Mouse (Mus musculus) natural killer cell, adult 2 months (primary cell): ENCODE measurements around the gene Fev.

Experiments used
- DNase-seq, 2 experiments: peaks; one replicate each; pipeline ENCODE4 v3.0.0; 2022; ENCODE audit warnings: low spot score in 2 of 2

Gene Fev

GRCm38 (mm10) chr1:74885369-74886042 is at the start of gene Fev:
TSS of gene Fev (minus strand) at chr1:74885419.
- DNase-seq, result no peak

- no peak for DNase-seq
Observed at GRCm38 (mm10) chr1:74927621-74928296, 42.5 kb upstream of the Fev start.

GRCm38 (mm10) chr1:74926721-74927120 is 41.5 kb upstream of the Fev start:
- DNase-seq, result no peak

GRCm38 (mm10) chr1:74924464-74924863 is 39.2 kb upstream of the Fev start:
- DNase-seq, result no peak

DNA sequence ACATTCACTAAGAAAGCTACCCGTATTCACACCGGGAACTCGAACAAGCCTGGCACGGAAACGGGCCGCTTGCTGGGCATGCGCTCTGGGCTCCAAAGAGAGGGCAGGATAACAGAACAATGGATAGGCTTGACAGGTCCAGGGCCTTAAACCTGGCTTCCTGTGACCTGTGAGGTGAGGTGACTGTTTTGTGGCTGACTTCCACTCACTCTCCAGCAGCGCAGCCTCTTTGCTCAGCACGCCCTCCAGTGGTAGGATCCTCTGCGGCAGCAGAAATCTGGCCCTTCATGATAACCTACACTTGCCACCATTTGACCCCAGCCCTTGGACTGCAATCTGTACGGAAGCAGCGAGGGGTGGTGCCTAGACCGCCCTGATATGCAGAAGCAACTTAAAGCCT is 30.5 kb upstream of the Fev start:
- DNase-seq, result no peak

DNA sequence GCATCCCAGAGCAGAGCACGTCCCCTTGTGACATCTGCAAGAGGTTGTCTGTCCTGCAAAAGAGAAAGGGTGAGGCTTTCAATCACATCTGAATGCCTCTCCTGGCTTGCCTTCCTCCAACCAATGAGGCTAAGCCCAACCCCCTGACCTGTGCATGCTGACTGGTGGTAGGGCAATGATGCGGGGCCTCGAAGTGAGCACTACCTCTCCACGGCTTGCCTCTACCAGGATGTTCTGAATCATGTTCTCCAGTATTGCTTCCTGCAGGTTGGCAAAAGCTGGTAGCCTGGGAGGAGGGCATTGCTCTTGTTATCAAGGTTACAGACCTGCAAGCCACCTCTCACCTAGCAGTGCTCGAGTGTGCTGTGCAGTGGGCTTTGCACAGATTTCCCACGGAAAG is 17.0 kb upstream of the Fev start:
- DNase-seq, result no peak

- DNase-seq, result peak; percentile 14 to 41
Observed at GRCm38 (mm10) chr1:74901686-74902085, 16.5 kb upstream of the Fev start.

DNA sequence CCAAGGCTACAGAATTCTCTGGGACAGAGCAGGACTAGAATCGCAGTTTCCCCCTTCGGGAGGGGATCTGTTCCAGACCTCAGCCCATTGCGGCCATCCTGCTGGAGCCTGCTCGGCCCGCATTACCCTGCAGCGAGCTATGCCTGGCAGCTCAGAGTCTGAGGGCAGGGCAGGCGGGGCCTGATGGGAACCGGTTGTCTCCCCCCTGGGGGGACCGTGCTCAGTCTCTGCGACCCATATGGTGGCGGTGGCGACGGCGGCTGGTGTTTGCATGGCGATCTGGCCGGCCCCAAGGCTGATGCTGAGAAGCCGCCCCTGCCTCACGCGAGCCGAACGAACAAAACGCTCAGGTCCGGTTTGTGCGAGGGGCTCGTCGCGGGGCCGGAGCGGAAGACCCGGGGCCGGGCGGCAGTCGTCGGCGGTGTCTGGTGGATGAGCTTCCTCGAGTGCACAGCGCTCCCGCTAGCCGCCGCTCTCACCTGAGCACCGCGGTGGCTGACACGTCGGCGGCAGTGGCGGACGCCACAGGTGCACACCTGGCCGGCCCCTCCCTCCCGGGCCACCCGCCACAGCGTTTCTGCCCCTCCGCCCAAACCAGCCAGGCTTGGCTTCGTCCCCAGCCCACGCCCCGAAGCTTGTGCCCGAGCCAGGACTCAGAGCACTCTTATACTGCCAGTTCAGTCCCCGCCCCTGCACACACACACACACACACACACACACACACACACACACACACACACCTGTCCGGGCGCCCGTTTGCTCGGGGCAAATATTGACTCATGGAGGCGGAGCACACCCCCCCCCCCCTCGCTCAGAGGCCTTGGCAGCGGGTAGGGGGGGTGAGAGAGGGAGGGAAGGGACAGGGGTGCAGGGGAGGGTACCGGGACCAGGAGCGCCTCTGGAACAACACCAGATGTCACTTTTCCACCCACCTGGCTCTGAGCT is 15.4 kb upstream of the Fev start:
- DNase-seq, result no peak

DNA sequence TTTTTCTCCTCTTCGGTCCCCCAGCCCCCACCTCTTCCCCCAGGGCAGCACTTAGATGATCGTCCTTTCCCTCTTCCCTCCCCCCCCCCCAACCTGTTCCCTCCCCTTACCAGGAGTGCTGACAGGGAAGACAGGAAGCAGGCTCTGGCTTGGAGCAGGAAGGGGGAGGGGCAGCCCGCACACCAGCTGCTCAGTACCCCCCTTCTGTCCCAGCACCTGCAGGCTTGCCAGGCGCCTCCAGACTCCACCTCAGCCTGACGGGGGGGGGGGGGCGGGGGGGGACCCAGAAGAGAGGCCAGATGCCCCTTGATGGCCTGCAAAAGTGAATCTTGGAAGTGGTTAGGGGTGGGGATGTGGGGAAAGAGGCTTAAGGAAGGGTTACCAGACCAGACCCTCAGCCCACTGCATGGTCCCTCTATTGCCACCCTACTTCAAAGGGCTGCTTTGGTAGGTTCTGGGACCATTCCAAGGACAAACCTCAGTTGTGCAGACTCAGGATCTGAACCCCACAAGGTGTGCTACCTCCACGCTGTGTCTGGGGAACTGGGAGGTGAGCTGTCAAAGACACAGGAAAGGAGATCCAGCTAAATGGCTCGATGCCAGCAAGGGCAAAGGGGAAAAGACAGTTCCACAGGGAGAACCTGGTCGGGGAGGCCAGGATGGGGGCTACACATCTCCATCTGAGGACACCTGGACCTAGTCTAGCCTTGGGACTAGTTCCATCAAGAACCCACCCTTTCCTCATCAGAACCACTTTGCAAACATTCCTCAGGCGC is 13.6 kb upstream of the Fev start:
- no peak for DNase-seq

DNA sequence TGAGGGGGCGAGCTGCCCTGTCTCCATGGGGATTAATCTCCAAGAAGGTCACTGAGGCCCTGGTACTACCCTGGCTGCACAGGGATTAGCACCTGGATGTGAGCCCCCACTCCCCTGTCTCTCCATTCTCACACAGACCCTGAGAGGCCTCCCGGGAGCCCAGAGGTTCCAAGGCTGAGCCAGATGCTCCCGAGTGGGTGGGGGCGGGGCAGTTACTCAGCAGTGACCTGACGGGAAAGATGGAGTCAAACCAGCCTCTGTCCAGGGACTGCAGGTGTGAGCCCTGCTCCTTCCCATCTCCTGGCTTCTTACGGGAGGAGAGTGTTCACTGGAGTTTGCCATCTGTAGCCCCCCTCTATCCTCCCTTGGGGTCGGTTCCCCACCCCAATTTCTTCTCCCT is 12.8 kb upstream of the Fev start:
- no peak for DNase-seq

DNA sequence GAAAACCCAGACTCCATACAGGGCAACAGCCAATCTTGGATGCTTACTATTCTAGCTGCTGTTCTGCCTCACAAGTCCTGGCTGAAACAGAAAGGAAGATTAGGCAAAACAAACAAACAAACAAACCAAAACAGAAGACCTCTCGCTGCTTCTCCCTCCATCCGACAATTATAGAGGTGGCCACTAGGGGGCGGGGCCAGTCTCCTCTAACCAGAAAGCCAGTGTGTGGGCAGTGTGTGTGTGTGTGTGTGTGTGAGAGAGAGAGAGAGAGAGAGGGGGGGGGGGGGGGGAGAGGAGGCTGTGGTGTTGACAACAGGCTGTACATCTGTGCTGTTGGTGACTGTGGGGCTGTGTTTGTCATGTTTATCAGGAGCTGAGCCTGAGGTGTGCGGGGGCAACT is 9.7 kb upstream of the Fev start:
- DNase-seq, result peak; percentile 13 to 49

DNA sequence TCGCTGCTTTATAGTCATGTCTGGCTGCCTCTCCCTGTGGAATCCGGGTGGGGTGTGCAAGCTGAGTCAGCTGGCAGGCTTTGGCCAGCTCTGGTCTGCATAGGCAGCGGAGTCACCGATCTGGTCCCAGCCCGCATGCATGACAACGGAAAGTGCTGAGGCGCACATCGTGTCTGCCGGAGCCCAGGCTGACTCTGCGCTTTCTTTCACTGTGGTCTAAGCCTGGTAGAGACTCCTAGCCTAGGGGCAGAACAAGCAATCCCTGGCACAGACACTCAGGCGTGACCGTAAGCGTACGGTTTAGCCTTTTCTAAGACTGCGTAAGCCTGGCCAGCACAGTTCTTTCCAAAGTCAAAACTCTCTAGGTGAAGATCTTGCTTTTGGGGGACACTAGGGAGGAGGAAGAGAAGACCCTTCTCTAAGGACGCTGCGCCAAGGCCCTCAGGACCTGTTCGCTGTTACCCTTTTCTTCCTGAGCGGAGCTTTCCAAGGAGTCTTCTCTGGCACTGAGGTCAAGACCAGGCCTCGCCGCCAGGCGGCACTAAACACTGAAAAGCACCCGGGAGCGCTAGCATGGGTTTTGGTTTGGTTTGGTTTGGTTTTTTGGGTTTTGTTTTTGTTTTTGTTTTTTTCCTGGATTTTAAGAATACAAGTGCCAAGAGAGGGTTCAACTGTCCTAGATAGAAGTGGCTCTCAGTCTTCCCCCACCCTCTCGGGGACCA is 8.1 kb upstream of the Fev start, which contains the start of gene Cryba2:
Gene Cryba2 (minus strand): TSS at position 10 of the 722 bp plus-strand sequence.
- DNase-seq, result no peak

DNA sequence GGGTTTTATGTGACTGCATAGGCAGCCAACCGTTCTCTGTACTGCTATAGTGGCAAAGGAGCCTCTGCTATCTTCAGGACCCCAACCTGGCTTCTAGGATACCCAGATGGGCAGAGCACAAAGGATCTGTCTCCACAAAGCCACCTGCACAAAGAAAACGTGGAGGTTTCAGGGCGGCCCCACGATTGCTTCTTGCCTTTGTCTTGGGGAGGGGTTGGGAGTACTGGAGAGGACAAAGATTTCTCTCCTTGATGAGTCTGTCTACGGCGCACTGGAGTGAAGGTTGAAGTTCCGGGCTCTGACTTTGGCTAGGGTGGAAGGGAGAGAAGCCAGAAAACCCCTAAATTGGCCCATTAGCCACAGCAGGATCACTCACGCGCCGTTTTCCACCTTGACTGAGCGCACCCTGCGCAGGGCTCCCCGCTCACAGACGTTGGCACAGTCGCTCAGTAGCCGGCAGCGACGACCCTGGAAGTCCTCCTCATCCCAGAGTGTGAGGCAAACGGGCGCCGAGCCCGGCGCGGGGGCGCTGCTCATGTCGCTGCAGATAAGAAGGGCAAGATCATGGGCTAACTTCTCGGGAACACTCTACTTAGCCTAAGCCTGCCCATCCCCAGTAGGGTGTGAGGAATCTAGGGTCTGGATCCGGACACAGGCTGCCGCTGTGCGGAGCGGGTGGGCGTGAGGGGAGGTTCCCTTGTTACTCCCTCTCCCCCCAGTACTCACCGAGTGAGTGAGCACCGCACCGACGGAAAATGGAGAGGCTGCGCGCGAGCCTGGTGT is 7.3 kb upstream of the Fev start:
- DNase-seq, result no peak

- DNase-seq, result no peak
Observed at GRCm38 (mm10) chr1:74891513-74891912, 6.3 kb upstream of the Fev start.

- DNase-seq, result no peak
Observed at GRCm38 (mm10) chr1:74884196-74885141, 750 bp downstream of the Fev start.

DNA sequence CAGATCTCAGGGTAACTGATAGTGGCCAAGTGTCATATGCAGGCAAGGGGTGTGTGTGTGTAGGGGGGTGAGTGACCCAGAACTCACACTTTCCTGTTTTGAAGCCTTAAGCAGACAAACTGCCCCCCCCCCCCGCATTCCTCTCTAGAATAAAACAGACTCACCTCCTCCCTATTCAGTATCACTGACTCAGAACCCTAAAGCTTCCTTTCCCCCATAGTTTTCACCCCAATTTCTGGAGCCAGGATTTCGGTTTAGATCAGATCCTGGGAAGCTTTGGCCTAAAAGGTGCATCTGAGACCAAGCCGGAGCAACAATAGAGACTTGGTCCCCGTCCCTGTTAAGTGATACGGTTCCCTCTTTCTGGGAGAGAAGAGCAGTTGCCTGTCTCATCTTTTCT is 1.8 kb downstream of the Fev start:
- DNase-seq, result no peak

DNA sequence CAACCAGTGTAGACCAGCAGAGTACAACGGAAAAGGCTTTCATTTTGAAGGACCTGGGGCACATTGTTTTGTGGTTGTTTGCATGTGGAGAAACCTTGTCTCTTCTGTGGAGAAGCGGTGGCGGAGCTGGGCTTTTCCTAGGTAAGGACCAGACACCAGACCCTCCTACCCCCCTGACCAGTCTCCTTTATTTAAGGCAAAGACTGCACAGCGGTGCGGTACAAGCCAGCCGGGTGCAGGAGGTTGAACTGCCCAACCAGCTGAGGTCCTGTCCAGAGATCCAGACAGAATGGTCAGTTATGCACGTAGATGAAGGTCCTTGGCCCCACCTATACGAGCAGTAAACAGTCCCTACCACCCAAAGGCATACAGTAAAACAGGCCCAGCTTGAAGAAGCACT is 2.4 kb downstream of the Fev start:
- DNase-seq, result no peak

DNA sequence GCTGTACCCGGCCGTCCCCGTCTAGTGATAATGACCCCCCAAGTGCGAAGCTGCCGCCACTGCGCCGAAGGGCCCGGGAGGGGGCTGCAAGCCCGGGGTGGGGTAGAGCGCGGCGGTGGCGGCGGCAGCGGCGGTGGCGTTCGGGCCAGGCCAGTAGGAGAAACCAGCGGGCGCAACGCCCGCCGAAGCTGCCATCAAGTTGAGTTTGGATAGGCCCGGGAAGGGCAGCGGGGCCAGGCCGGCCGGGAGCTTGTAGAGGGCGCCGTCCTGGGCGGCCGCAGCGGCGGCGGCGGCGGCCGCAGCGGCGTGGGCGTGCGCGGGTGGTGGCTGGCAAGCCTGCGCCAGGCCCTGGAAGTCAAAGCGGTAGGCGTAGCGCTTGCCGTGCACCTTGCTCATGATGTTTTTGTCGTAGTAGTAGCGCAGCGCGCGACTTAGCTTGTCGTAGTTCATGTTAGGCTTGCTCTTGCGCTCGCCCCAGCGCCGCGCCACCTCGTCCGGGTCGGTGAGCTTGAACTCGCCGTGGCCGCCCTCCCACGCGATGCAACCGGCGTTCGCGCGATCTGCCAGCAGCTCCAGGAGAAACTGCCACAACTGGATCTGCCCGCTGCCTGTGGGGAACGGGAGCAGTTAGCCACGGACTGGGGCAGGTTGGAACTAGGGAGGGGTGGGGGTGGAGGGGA is 3.0 kb downstream of the Fev start:
- DNase-seq, result no peak
